Mouse (Mus musculus) forebrain, embryonic 10.5 days (tissue): ENCODE results near the gene Haus7. TPM values are rescaled to one million over a fixed set of nuclear protein-coding genes. Genes with fewer than 3 reads are reported as not detected.
"Not testable (repeated sequence)": the region's sequence is repeated elsewhere in the genome, so short reads cannot be mapped to it uniquely, and the experiment has no call there.

Experiments
- DNase-seq: peaks from one replicate; pipeline ENCODE4 v3.0.0-alpha.2; 2017; ENCODE audit warnings: low spot score; ENCODE audit errors: extremely low spot score
- H3K27ac ChIP-seq: fragments of 300-500 bp; sonication (generic); 2 replicates; pipeline ENCODE4 v1.5.1; 2016; ENCODE audit warnings: mild to moderate bottlenecking
- H3K27me3 ChIP-seq: fragments of 300-500 bp; sonication (generic); 2 replicates; pipeline ENCODE4 v1.6.1; 2016; ENCODE audit warnings: mild to moderate bottlenecking; ENCODE audit not compliant: poor library complexity, severe bottlenecking
- H3K36me3 ChIP-seq: fragments of 300-500 bp; sonication (generic); replicated peaks from 2 replicates; pipeline ENCODE4 v1.6.1; 2016; ENCODE audit warnings: mild to moderate bottlenecking, moderate library complexity
- H3K4me1 ChIP-seq: fragments of 300-500 bp; sonication (generic); 2 replicates; pipeline ENCODE4 v1.6.1; 2016
- H3K4me3 ChIP-seq: fragments of 300-500 bp; sonication (generic); 2 replicates; pipeline ENCODE4 v1.5.1; 2016; ENCODE audit warnings: mild to moderate bottlenecking, moderate library complexity
- H3K9me3 ChIP-seq: fragments of 300-500 bp; sonication (generic); 2 replicates; pipeline ENCODE4 v1.6.1; 2016; ENCODE audit warnings: mild to moderate bottlenecking, moderate library complexity
- WGBS: fragments of 180-500 bp; shearing (Covaris S2); methylation state at CpG from one replicate; pipeline ENCODE4 v1.1.7; 2016; 5-methylcytosine and 5-hydroxymethylcytosine counted together
- polyA plus RNA-seq: library from polyadenylated mRNA; unstranded; fragments of >200 nt; fragmentation: Nextera tagmentation; extraction: Ambion mirVana; gene quantifications from 2 replicates; pipeline ENCODE4 v1.2.1, GENCODE M21; 2016

Gene Haus7
- polyA plus RNA-seq, 1 experiment from 2014 or later: 88.7 TPM

DNA sequence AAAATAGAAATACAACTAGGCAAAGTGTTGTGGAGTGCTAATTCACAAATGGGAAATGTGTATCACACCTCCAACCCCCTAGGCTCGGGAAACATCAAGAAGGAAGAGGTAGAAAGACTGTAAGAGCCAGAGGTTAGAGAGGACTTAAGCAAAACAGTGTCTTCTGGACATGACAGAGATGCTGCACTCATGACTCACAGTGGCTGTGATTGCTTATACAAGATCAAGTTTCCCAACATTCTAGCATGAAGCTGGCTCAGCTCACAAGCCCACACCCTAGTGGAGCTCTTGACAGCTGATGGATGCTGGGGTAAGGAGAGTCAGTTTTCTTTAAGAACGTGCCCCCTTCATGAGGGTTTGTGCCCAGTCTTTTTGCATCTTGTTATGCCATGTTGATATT, 17.4 kb downstream of the Haus7 start:
- peaks cover 31% of the 10 kb centered on the region for H3K36me3 ChIP-seq
- 73% methylated on average over 2 of the region's 2 CpGs for WGBS
- no peak overlapping the region for H3K4me3 ChIP-seq
- peaks cover 39% of the 10 kb centered on the region for H3K27me3 ChIP-seq
- H3K27ac ChIP-seq: no peak overlapping the region
- no peak for DNase-seq
- no peaks in the 10 kb centered on the region for H3K9me3 ChIP-seq
- H3K4me1 ChIP-seq: no peaks in the 10 kb centered on the region

DNA sequence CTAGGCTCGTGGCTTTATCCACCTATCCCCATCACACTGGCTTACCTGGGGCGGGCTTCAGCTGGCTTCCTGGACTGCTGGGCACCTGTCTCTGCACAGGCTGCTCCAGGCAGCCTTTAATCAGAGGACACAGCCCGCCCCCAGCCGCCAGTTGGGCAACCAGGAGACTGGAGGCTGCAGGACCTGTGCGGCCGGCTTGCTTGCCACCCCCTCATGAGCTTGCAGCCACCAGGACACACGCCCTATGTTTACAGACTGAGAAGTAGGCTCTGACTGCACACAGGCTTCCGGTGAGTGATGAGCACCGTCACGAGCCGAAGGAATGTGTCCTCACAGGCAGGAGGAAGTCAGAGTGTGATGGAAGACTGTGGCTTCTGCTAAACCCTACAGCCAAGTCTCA, 23.6 kb downstream of the Haus7 start, which contains the start of gene Trex2:
Gene Trex2 (minus strand): TSS at position 93 of the 400 bp plus-strand sequence.
- Histone ChIP-seq H3K27me3 (peaks cover 48% of the 10 kb centered on the region), H3K36me3 (peaks cover 18% of the 10 kb centered on the region), H3K4me1 (no peaks in the 10 kb centered on the region), H3K9me3 (no peaks in the 10 kb centered on the region), H3K27ac (no peak within 1 kb of the TSS), H3K4me3 (no peak within 1 kb of the TSS)
- DNase-seq: no peak
- WGBS: 84% methylated on average over 11 of the region's 11 CpGs

DNA sequence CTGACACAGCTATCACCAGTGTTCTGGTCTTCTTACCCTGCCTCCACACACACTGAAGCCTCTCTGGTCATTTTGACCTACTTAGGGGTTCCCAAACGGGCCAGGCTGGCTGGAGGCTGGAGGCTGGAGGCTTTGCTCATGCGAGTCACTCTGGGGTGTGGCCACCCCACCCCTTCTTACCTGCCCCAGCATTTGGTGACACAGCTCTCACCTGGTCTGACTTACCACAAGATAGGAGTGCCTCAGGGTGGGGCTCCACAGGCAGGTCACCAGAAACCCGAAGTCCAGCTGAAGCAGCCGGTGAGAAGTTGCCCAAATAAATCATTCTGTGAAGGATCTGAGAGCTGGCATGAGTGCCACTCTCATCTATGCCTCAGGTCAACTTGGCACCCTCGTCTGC, 26.0 kb downstream of the Haus7 start:
- no peaks in the 10 kb centered on the region for H3K9me3 ChIP-seq
- 84% methylated on average over 5 of the region's 5 CpGs for WGBS
- no peak overlapping the region for H3K27ac ChIP-seq
- peaks cover 32% of the 10 kb centered on the region for H3K27me3 ChIP-seq
- no peak overlapping the region for H3K4me3 ChIP-seq
- H3K36me3 ChIP-seq: peaks cover 13% of the 10 kb centered on the region
- no peak for DNase-seq
- no peaks in the 10 kb centered on the region for H3K4me1 ChIP-seq

DNA sequence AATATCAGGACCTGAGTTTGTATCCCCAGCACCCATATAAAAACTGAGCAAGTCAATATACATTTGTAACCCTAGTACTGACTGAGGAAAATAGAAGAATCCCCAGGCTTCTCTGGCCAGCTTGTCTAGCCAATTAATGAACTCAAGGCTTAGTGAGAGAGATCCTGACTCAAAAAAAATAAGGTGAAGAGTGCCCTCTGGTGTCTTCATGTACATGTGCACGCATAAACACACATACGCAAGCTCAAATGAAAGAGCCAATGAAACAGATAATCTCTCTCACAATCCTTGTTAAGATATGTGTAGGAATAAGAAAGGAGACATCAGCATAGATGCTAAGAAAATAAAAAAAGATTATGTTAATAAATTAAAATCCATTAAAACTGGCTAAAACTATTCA, 28.8 kb downstream of the Haus7 start:
- Histone ChIP-seq H3K4me3 (no peak overlapping the region), H3K27me3 (peaks cover 34% of the 10 kb centered on the region), H3K27ac (no peak overlapping the region), H3K4me1 (no peaks in the 10 kb centered on the region), H3K9me3 (no peaks in the 10 kb centered on the region), H3K36me3 (no peaks in the 10 kb centered on the region)
- no peak for DNase-seq
- WGBS: 80% methylated on average over 2 of the region's 2 CpGs

DNA sequence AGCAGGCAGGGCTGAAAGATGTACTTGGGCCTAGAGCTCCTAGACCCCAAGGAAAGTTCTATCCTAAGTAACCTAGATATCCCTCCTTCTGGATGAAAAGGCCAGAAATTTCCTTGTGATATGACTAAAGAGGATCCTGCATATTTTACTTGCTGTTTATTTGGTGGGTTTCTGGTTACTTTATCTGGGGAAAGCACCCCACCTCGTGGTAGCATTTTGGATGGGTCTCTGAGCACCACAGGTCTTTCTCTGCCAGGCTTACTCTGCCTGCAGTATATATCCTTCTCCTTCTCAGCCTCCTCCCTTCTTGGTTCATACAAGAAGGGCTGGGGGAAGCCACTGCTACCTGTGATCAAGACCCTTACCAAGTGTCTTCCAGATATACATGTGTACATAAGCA, 46.1 kb downstream of the Haus7 start:
- H3K27me3 ChIP-seq: peaks cover 45% of the 10 kb centered on the region
- H3K4me3 ChIP-seq: no peak overlapping the region
- 20% methylated on average over 1 of the region's 1 CpGs for WGBS
- DNase-seq: no peak
- no peaks in the 10 kb centered on the region for H3K36me3 ChIP-seq
- peaks cover 4% of the 10 kb centered on the region for H3K4me1 ChIP-seq
- no peak overlapping the region for H3K27ac ChIP-seq
- no peaks in the 10 kb centered on the region for H3K9me3 ChIP-seq

DNA sequence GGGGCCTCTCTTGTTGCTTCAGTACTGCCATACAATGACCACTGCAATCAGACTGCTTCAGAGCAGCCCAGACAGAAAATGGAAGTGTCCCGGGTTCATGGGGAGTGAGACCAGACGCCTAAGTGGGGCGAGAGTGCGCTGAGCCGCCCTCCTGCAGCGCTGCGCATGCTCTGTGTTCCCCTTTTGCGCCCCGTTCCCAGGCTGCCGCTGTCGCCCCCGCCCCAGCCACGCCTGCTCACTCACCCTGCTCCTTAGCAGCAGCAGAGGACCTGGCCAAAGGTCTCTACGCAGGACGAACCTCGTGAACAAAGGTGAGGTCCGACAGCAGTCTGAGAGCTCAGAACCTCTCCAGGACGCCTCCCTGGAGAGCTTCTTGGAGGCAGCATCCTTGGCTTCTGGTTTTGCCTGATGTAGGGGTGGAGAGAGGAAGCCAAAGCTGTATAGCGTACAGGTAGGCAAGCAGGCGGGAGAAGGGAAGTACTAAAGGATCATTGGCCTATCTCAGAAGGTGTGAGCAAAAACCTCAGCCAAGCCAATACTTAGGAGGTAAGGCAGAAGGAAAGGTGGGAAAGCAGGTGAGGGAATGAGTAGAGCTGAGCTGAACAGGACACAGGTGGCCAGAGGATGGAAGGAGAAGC, 47.8 kb downstream of the Haus7 start, which contains the start of gene Zfp92:
Gene Zfp92 (plus strand): TSS at position 217 of the 638 bp plus-strand sequence.
- Histone ChIP-seq H3K27me3 (peaks cover 45% of the 10 kb centered on the region), H3K27ac (no peak within 1 kb of the TSS), H3K4me3 (peak within 1 kb of the TSS; percentile 41), H3K9me3 (no peaks in the 10 kb centered on the region), H3K36me3 (no peaks in the 10 kb centered on the region), H3K4me1 (peaks cover 4% of the 10 kb centered on the region)
- 20% methylated on average over 20 of the region's 20 CpGs for WGBS
- no peak for DNase-seq

DNA sequence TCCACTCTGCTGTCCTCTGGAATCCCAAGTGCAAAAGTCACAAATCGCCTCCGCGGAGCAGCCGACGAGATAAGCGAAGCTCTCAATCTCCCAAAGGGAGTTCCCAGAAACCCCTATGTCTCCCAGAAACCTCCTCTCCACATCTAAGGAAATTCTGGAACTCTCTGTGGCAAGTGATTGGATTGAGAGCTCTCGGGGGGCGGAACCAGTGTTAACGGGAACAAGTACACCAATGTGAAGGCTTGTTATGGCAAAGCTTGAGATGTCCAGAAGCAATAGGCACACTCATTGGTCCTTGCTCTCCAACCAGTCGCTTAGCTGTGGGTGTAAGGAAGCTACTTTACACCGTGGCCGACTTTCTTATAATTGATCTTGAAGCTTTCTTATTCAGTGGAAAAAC, 57.2 kb downstream of the Haus7 start:
- Histone ChIP-seq H3K4me1 (no peaks in the 10 kb centered on the region), H3K27me3 (peaks cover 14% of the 10 kb centered on the region), H3K4me3 (no peak overlapping the region), H3K36me3 (no peaks in the 10 kb centered on the region), H3K27ac (no peak overlapping the region), H3K9me3 (no peaks in the 10 kb centered on the region)
- no peak for DNase-seq
- WGBS: 92% methylated on average over 12 of the region's 12 CpGs

DNA sequence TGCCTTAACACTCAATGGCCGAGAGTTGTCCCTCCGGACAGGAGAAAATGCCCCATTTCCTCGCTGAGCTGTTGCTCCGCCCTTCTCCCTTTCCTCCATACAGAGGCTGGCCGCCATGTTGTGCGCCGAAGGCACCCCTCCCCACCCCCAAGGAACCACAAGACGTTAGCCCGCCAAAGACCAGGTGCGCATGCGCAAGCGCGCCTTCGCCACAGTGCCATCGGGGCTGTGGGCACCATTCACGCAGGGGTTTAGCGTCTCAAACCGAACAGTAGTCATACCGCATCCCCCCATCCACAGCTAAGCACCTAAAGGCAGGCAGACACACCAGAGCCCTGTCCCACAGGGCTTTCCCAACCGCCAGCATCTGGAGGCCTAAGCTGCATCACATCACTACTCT, 57.9 kb downstream of the Haus7 start:
- Histone ChIP-seq H3K9me3 (no peaks in the 10 kb centered on the region), H3K36me3 (no peaks in the 10 kb centered on the region), H3K4me1 (no peaks in the 10 kb centered on the region), H3K27me3 (peaks cover 21% of the 10 kb centered on the region), H3K27ac (no peak overlapping the region), H3K4me3 (no peak overlapping the region)
- 90% methylated on average over 20 of the region's 20 CpGs for WGBS
- DNase-seq: no peak

DNA sequence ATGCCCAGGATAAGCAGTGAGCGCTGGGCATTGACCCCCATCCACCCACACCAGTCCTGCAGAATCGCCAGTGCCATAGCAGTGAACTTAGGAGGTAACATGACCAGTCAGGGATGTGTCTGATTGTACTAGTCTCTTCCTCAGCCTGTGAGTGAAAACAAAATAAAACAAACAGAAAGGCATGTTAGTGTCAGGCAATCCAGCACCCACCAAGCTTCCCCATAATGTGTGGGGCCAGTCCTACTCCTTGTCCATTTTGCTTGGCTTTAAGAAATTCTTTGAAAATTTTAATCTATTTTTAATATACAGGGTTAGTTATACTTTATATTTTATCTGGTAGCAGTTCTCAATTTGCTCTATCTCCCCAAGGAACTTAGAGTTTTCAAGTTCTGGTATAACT, 60.2 kb downstream of the Haus7 start, which contains the start of gene Gm18336:
Gene Gm18336 (minus strand): TSS at position 101 of the 400 bp plus-strand sequence.
- H3K4me1 ChIP-seq: not testable (repeated sequence)
- WGBS: 83% methylated on average over 2 of the region's 2 CpGs

DNA sequence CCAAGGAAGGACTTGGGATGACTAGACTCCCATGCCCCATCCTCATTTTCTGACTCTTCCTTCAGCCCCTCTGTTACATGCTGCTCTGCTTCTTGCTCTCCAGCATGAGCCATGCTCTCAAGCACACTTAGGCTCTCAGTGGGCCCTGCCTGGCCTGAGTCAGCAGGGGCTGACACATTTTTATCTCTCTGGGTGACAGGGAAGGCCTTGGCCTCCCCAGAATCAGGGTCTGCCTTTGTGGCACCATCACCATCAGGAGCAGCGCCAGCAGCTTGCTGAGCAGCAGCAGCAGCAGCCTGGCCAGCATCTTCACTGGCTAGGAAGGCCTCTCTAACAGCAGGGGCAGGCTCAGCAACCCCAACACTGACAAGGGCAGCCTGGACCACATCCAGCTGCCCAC, 62.4 kb downstream of the Haus7 start:
- no peaks in the 10 kb centered on the region for H3K4me1 ChIP-seq
- H3K9me3 ChIP-seq: no peaks in the 10 kb centered on the region
- H3K27ac ChIP-seq: no peak overlapping the region
- WGBS: 86% methylated on average over 1 of the region's 1 CpGs
- H3K36me3 ChIP-seq: no peaks in the 10 kb centered on the region
- peaks cover 36% of the 10 kb centered on the region for H3K27me3 ChIP-seq
- DNase-seq: no peak
- H3K4me3 ChIP-seq: no peak overlapping the region

More for the DNA sequence above, 60.2 kb downstream of the Haus7 start, which contains the start of gene Gm18336:
- DNase-seq, H3K9me3 ChIP-seq, H3K36me3 ChIP-seq, H3K4me3 ChIP-seq, H3K27ac ChIP-seq: not testable (repeated sequence)
- H3K27me3 ChIP-seq: peaks cover 23% of the 10 kb centered on the region

DNA sequence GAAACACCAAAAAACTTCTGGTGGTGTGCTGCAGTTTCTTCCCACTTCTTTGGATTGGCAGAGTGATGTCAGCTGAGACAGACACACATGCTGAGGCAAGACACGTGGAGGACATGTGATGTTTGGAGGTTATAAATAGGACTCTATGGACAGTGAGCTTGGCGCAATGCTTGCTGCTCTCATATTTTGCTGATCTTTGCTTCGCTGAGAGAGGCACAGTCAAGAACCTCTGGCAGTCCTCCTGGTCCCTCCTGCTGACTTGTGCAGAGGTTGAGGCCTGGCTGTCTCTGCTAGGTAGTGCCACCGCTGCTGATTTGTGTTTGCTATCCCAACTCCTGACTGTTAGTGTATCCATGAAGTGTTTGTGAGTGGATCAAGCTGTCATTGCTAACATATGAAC, 67.4 kb downstream of the Haus7 start:
- H3K27ac ChIP-seq: no peak overlapping the region
- 82% methylated on average over 4 of the region's 4 CpGs for WGBS
- peaks cover 22% of the 10 kb centered on the region for H3K27me3 ChIP-seq
- H3K9me3 ChIP-seq: no peaks in the 10 kb centered on the region
- H3K36me3 ChIP-seq: no peaks in the 10 kb centered on the region
- H3K4me3 ChIP-seq: no peak overlapping the region
- no peaks in the 10 kb centered on the region for H3K4me1 ChIP-seq
- DNase-seq: no peak
